ENCODE assay signal across 18 mouse cellular contexts in the genomic region with DNA sequence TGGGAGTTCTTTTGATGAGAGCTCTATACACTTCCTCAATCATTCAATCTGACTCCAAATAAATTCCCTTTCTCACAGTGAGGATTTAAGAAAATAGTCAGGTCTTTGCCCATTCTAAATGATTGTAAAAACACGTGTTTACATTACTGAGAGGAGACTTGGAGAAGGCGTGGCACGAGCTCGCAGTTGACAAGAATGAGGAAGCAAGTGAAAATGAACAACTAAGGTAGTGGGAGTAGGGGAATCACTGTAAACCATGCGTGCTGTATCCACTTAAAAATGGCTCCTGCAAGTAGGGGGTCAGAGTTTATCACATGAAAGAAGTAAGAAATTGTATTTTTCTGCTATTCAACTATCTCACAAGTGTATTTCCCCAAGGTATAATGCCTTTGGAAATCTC.
"Had no signal": no experiment of that assay in that cellular context is flagged by ENCODE, and none has a peak within 500 bp of the region (broad histone marks: within the 10 kb centered on the region; RNA-seq: fewer than 3 reads in every experiment).

No protein-coding gene starts in this region.

- H3K4me2 ChIP-seq: lung, embryonic 14.5 days; midbrain, embryonic 13.5 days; neural tube, embryonic 13.5 days; neural tube, embryonic 15.5 days; stomach, embryonic 15.5 days had no signal

- ATAC-seq: midbrain, embryonic 13.5 days; midbrain, embryonic 16.5 days had no signal

- H3K27me3 ChIP-seq: midbrain, embryonic 13.5 days; neural tube, embryonic 13.5 days; neural tube, embryonic 15.5 days; stomach, embryonic 15.5 days had no signal

- H3K9me3 ChIP-seq: midbrain, embryonic 10.5 days; midbrain, embryonic 13.5 days; neural tube, embryonic 13.5 days; neural tube, embryonic 15.5 days; stomach, embryonic 15.5 days had no signal

- H3K36me3 ChIP-seq: midbrain, embryonic 10.5 days; midbrain, embryonic 13.5 days; neural tube, embryonic 13.5 days; neural tube, embryonic 15.5 days; stomach, embryonic 15.5 days had no signal

- H3K4me1 ChIP-seq: stomach, embryonic 15.5 days had no signal

- H3K27ac ChIP-seq: liver, embryonic 14.5 days; midbrain, embryonic 10.5 days; midbrain, embryonic 13.5 days; neural tube, embryonic 13.5 days; neural tube, embryonic 15.5 days; stomach, embryonic 15.5 days; stomach, postnatal 0 days had no signal

- DNase-seq: lung, adult 18-20 months; lung, embryonic 14.5 days; lung, postnatal 10 days; lung, postnatal 4 days; retina, postnatal 1 day; right cerebral cortex, adult 18-20 months; thymus, adult 2 months; thymus, postnatal 25 days; thymus, postnatal 4 days had no signal

- H3K4me3 ChIP-seq: midbrain, embryonic 10.5 days; midbrain, embryonic 13.5 days; myocyte; neural tube, embryonic 13.5 days; neural tube, embryonic 15.5 days; stomach, embryonic 15.5 days had no signal

- H3K9ac ChIP-seq: liver, embryonic 14.5 days; lung, embryonic 14.5 days; midbrain, embryonic 13.5 days; neural tube, embryonic 13.5 days; neural tube, embryonic 15.5 days; stomach, embryonic 15.5 days had no signal
